8 mouse cellular contexts compared by ENCODE assay signal in the genomic region with DNA sequence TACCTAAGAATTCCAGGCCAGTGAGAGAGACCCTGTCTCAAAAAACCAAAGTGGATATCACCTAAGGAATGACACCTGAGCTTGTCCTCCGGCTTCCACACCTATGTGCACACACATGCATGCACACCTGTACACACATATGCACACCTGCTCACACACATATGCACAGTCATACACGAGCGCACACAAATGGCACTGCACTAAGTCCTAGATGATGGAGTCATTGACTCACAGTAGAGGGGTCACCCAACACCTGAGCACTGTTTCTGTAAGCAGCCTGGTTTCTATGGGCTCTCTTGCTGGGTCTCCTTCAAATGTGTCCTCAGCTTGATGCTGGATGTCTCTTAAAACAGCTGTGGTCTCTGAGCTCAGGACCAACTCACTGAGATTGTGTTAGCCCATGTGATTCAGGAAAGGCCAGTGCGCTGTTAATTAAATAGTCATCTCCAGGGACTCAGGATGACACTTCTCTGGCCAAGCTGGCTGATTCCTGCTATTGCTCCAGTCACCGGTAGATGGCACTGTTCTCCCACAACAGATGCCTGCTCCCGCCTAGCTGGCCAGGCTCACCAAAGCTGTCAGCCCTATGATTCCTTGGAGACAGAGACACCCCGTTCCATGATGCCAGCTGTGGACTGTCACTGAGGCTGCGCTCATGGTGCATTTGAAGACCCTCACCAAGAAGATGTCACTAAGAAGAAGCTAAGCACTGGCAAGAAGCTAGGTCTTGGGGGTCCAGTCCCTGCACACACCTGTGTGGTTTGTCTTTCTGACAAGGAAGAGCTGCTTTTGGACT.
DNase-seq lines count a peak whose midpoint lies in the region; ATAC-seq and TF ChIP-seq lines count a peak whose summit lies in the region.

No protein-coding gene starts in this region.

- no peaks in the 10 kb centered on the region for H3K9me3 ChIP-seq in hindbrain, postnatal 0 days (ENCODE audit: low read length)

- H3K27me3 ChIP-seq in hindbrain, postnatal 0 days (ENCODE audit: insufficient read depth, low read length): no peaks in the 10 kb centered on the region

- peak; percentile 98 for TF ChIP-seq CTCF in hindbrain, postnatal 0 days (IDR thresholded peaks at IDR 0.05; ENCODE audit: low read depth)
- TF ChIP-seq CTCF in left cerebral cortex, adult 2 months (IDR thresholded peaks at IDR 0.05): peak; percentile 93

- 24% methylated on average over 8 of the region's 8 CpGs for WGBS in hindbrain, postnatal 0 days

- H3K36me3 ChIP-seq in hindbrain, postnatal 0 days (ENCODE audit: insufficient read depth, low read length): no peaks in the 10 kb centered on the region

- ATAC-seq in hindbrain, postnatal 0 days: peak; percentile 85
- ATAC-seq in megakaryocyte, adult 5-6 weeks (ENCODE audit: poor library complexity, severe bottlenecking): peak; percentile 89

- 0 out of 2 replicates have a peak overlapping the region, but pooled peaks have one; percentile 37 for H3K9ac ChIP-seq in hindbrain, postnatal 0 days (replicated peaks; ENCODE audit: low read length)

- intact Hi-C loops in left cerebral cortex, adult 2 months (cut with DNase I): loop anchor here (1.0 to 5.0 kb wide), 4 partner anchors 66 to 345 kb away; a partner anchor contains a TSS

- DNase-seq in T-cell, adult 2 months (ENCODE audit: low spot score): peak; percentile 60
- DNase-seq in cerebellum, postnatal 36 days: peak; percentile 69 to 77
- DNase-seq in gastrocnemius, adult 18-20 months (ENCODE audit: low spot score): peak; percentile 66
- DNase-seq in hindbrain, postnatal 0 days (ENCODE audit: low spot score): peak; percentile 89
- peak; percentile 65 to 77 for DNase-seq in left cerebral cortex, adult 2 months (ENCODE audit: extremely low spot score in 1 of 2, low spot score in 2 of 2)
- DNase-seq in right cerebral cortex, adult 2 months (ENCODE audit: low spot score in 2 of 2): peak; percentile 78 to 81
- DNase-seq in urinary bladder, postnatal 10 days (ENCODE audit: low spot score): peak; percentile 27

- H3K4me2 ChIP-seq in hindbrain, postnatal 0 days (ENCODE audit: low read depth, low read length): peak overlapping the region; percentile 47

- no peaks in the 10 kb centered on the region; the same call in 1 of the 2 replicates for H3K4me1 ChIP-seq in hindbrain, postnatal 0 days (ENCODE audit: insufficient read depth, low read length)

- peak overlapping the region; percentile 6 for H3K4me3 ChIP-seq in hindbrain, postnatal 0 days (ENCODE audit: low read length)
- H3K4me3 ChIP-seq in left cerebral cortex, adult 2 months: no peak overlapping the region

- no peak overlapping the region for H3K27ac ChIP-seq in hindbrain, postnatal 0 days
- no peak overlapping the region for H3K27ac ChIP-seq in left cerebral cortex, adult 2 months

Comparison
In these comparisons a context has a peak if more than half of its experiments do, and no peak if none do; other contexts are left out.
1. DNase-seq: peak in every context shown above with its lines; median percentile 89 in hindbrain, postnatal 0 days; 80 in right cerebral cortex, adult 2 months; 73 in cerebellum, postnatal 36 days; 71 in left cerebral cortex, adult 2 months; 66 in gastrocnemius, adult 18-20 months; 60 in T-cell, adult 2 months; 27 in urinary bladder, postnatal 10 days.